Mouse (Mus musculus): Measurements from ENCODE around the gene Bgn.

Gene Bgn

GRCm38 (mm10) chrX:73525223-73526140 is 42.1 kb downstream of the Bgn start:
- Histone ChIP-seq H3K4me3 (replicated peaks; ENCODE audit: low read length) (no peak overlapping the region), H3K27me3 (ENCODE audit: insufficient read depth, low read length) (peaks cover 10% of the 10 kb centered on the region), H3K36me3 (ENCODE audit: insufficient read depth, low read length) (no peaks in the 10 kb centered on the region), H3K9me3 (ENCODE audit: low read length) (no peaks in the 10 kb centered on the region), H3K4me1 (replicated peaks; ENCODE audit: low read depth, low read length) (no peaks in the 10 kb centered on the region)
- TF ChIP-seq NANOG (IDR thresholded peaks at IDR 0.05; ENCODE audit: borderline replicate concordance, low read length) (no peak), CTCF (conservative IDR thresholded peaks at IDR 0.05; ENCODE audit: low read length) (no peak), POU5F1 (IDR thresholded peaks at IDR 0.05; ENCODE audit: borderline replicate concordance, low read length) (no peak)

GRCm38 (mm10) chrX:73526410-73526887 is 43.0 kb downstream of the Bgn start:
- Histone ChIP-seq H3K4me1 (replicated peaks; ENCODE audit: low read depth, low read length) (no peaks in the 10 kb centered on the region), H3K9me3 (ENCODE audit: low read length) (no peaks in the 10 kb centered on the region), H3K27me3 (ENCODE audit: insufficient read depth, low read length) (peaks cover 10% of the 10 kb centered on the region), H3K4me3 (replicated peaks; ENCODE audit: low read length) (no peak overlapping the region), H3K36me3 (ENCODE audit: insufficient read depth, low read length) (no peaks in the 10 kb centered on the region)
- TF ChIP-seq NANOG (IDR thresholded peaks at IDR 0.05; ENCODE audit: borderline replicate concordance, low read length), result no peak
- TF ChIP-seq CTCF (conservative IDR thresholded peaks at IDR 0.05; ENCODE audit: low read length), result no peak
- TF ChIP-seq POU5F1 (IDR thresholded peaks at IDR 0.05; ENCODE audit: borderline replicate concordance, low read length), result no peak

GRCm38 (mm10) chrX:73537875-73538274 is 54.5 kb downstream of the Bgn start:
- Histone ChIP-seq H3K36me3 (ENCODE audit: insufficient read depth, low read length) (no peaks in the 10 kb centered on the region), H3K4me1 (replicated peaks; ENCODE audit: low read depth, low read length) (no peaks in the 10 kb centered on the region), H3K4me3 (replicated peaks; ENCODE audit: low read length) (no peak overlapping the region), H3K27me3 (ENCODE audit: insufficient read depth, low read length) (no peaks in the 10 kb centered on the region), H3K9me3 (ENCODE audit: low read length) (no peaks in the 10 kb centered on the region)
- TF ChIP-seq POU5F1 (IDR thresholded peaks at IDR 0.05; ENCODE audit: borderline replicate concordance, low read length) (no peak), NANOG (IDR thresholded peaks at IDR 0.05; ENCODE audit: borderline replicate concordance, low read length) (no peak), CTCF (conservative IDR thresholded peaks at IDR 0.05; ENCODE audit: low read length) (no peak)

- no peaks in the 10 kb centered on the region for H3K36me3 ChIP-seq (ENCODE audit: insufficient read depth, low read length)
- no peak overlapping the region for H3K4me3 ChIP-seq (replicated peaks; ENCODE audit: low read length)
- H3K27me3 ChIP-seq (ENCODE audit: insufficient read depth, low read length), result no peaks in the 10 kb centered on the region
- no peaks in the 10 kb centered on the region for H3K4me1 ChIP-seq (replicated peaks; ENCODE audit: low read depth, low read length)
- no peak for TF ChIP-seq NANOG (IDR thresholded peaks at IDR 0.05; ENCODE audit: borderline replicate concordance, low read length)
- no peak for TF ChIP-seq CTCF (conservative IDR thresholded peaks at IDR 0.05; ENCODE audit: low read length)
- TF ChIP-seq POU5F1 (IDR thresholded peaks at IDR 0.05; ENCODE audit: borderline replicate concordance, low read length), result no peak
- no peaks in the 10 kb centered on the region for H3K9me3 ChIP-seq (ENCODE audit: low read length)
Measured at GRCm38 (mm10) chrX:73543340-73543739, 59.9 kb downstream of the Bgn start.
